Mouse (Mus musculus) embryonic facial prominence, embryonic 15.5 days (tissue): ENCODE measurements around the gene Gm12248. TPM values are rescaled to one million over a fixed set of nuclear protein-coding genes. Genes with fewer than 3 reads are reported as not detected.
A peak's percentile ranks its signal among the peaks of the same experiment; 100 is the strongest.

ENCODE experiments used
- ATAC-seq: fragments of 200-750 bp; cut with Nextera tagmentation; 2 replicates; pipeline ENCODE4 v1.8.0; 2017; ENCODE audit warnings: low read depth, moderate TSS enrichment; ENCODE audit not compliant: insufficient number of reproducible peaks, low FRiP score, low TSS enrichment
- H3K27ac ChIP-seq: fragments of 300-500 bp; sonication (generic); replicated peaks from 2 replicates; pipeline ENCODE4 v1.5.1; 2015; ENCODE audit warnings: mild to moderate bottlenecking, inconsistent platforms
- H3K27me3 ChIP-seq: fragments of 300-500 bp; sonication (generic); 2 replicates; pipeline ENCODE4 v1.6.1; 2015; ENCODE audit warnings: inconsistent platforms
- H3K36me3 ChIP-seq: fragments of 300-500 bp; sonication (generic); 2 replicates; pipeline ENCODE4 v1.6.1; 2015; ENCODE audit warnings: mild to moderate bottlenecking, inconsistent platforms
- H3K4me1 ChIP-seq: fragments of 300-500 bp; sonication (generic); 2 replicates; pipeline ENCODE4 v1.6.1; 2015; ENCODE audit warnings: inconsistent platforms
- H3K4me2 ChIP-seq: fragments of 300-500 bp; sonication (generic); replicated peaks from 2 replicates; pipeline ENCODE4 v1.6.1; 2015; ENCODE audit warnings: mild to moderate bottlenecking, inconsistent platforms
- H3K4me3 ChIP-seq: fragments of 300-500 bp; sonication (generic); replicated peaks from 2 replicates; pipeline ENCODE4 v1.5.1; 2015; ENCODE audit warnings: mild to moderate bottlenecking, inconsistent platforms
- H3K9ac ChIP-seq: fragments of 300-500 bp; sonication (generic); 2 replicates; pipeline ENCODE4 v1.6.1; 2015; ENCODE audit warnings: inconsistent platforms
- H3K9me3 ChIP-seq: fragments of 300-500 bp; sonication (generic); replicated peaks from 2 replicates; pipeline ENCODE4 v1.6.1; 2016; ENCODE audit warnings: inconsistent platforms
- WGBS: fragments of 180-500 bp; shearing (Covaris S2); methylation state at CpG from one replicate; pipeline ENCODE4 v1.1.7; 2015; 5-methylcytosine and 5-hydroxymethylcytosine counted together
- polyA plus RNA-seq: library from polyadenylated mRNA; unstranded; fragments of >200 nt; fragmentation: Nextera tagmentation; extraction: Ambion mirVana; gene quantifications from 2 replicates; pipeline ENCODE4 v1.2.1, GENCODE M21; 2015

Gm12248 gene
- polyA plus RNA-seq, 1 experiment from 2014 or later = not detected

GRCm38 (mm10) chr11:58016371-58016770 is 76.6 kb downstream of the Gm12248 start:
- peaks cover 54% of the 10 kb centered on the region for H3K4me1 ChIP-seq

GRCm38 (mm10) chr11:58015339-58015738 is 77.6 kb downstream of the Gm12248 start:
- H3K27me3 ChIP-seq = no peaks in the 10 kb centered on the region
- H3K27ac ChIP-seq = no peak overlapping the region
- no peaks in the 10 kb centered on the region for H3K36me3 ChIP-seq
- H3K4me2 ChIP-seq = no peak overlapping the region
- ATAC-seq = no peak
- no peak overlapping the region for H3K4me3 ChIP-seq
- H3K9ac ChIP-seq = no peak overlapping the region
- WGBS = 66% methylated on average over 2 of the region's 2 CpGs
- H3K9me3 ChIP-seq = no peaks in the 10 kb centered on the region
- peaks cover 54% of the 10 kb centered on the region for H3K4me1 ChIP-seq

More at GRCm38 (mm10) chr11:58016371-58016770, 76.6 kb downstream of the Gm12248 start:
- no peak overlapping the region for H3K9ac ChIP-seq
- no peak overlapping the region for H3K4me3 ChIP-seq
- H3K36me3 ChIP-seq = no peaks in the 10 kb centered on the region
- 0 out of 2 replicates have a peak overlapping the region, but pooled peaks have one; percentile 8 for H3K4me2 ChIP-seq
- 35% methylated on average over 3 of the region's 3 CpGs for WGBS
- H3K27ac ChIP-seq = peak overlapping the region; percentile 72; the same call in 1 of the 2 replicates
- ATAC-seq = no peak
- no peaks in the 10 kb centered on the region for H3K9me3 ChIP-seq
- H3K27me3 ChIP-seq = no peaks in the 10 kb centered on the region

- Histone ChIP-seq H3K4me1 (peaks cover 55% of the 10 kb centered on the region), H3K36me3 (no peaks in the 10 kb centered on the region), H3K9me3 (no peaks in the 10 kb centered on the region), H3K9ac (no peak overlapping the region), H3K4me3 (no peak overlapping the region), H3K27me3 (no peaks in the 10 kb centered on the region), H3K4me2 (no peak overlapping the region), H3K27ac (no peak overlapping the region)
- no peak for ATAC-seq
- 73% methylated on average over 1 of the region's 1 CpGs for WGBS
Observed at GRCm38 (mm10) chr11:58014604-58015003, 78.3 kb downstream of the Gm12248 start.

Other genes starting within 250 kb of the Gm12248 start
- gene Larp1, start 84.1 kb downstream of the Gm12248 start, polyA plus RNA-seq = 19.3 and 20.2 TPM in 2 replicates
- gene Cnot8, start 11.0 kb upstream of the Gm12248 start, polyA plus RNA-seq = 96.3 and 97.5 TPM in 2 replicates
- 16.1 and 16.6 TPM in 2 replicates for gene Gemin5, start 75.4 kb upstream of the Gm12248 start, polyA plus RNA-seq
- 107 and 115 TPM in 2 replicates for gene Mrpl22, start 78.5 kb upstream of the Gm12248 start, polyA plus RNA-seq
- gene Igtp, start 106.4 kb upstream of the Gm12248 start, polyA plus RNA-seq = 8.5 and 9.0 TPM in 2 replicates
- 3.6 and 4.7 TPM in 2 replicates for gene Irgm2, start 106.5 kb upstream of the Gm12248 start, polyA plus RNA-seq
- gene 4930438A08Rik, start 181.7 kb upstream of the Gm12248 start, polyA plus RNA-seq = 2.0 and 2.4 TPM in 2 replicates
- gene Zfp692, start 213.9 kb upstream of the Gm12248 start, polyA plus RNA-seq = 33.1 and 37.1 TPM in 2 replicates
- gene Zfp672, start 237.2 kb upstream of the Gm12248 start, polyA plus RNA-seq = 39.6 and 41.0 TPM in 2 replicates
- 34.0 and 38.7 TPM in 2 replicates for gene Sh3bp5l, start 237.6 kb upstream of the Gm12248 start, polyA plus RNA-seq